Mouse (Mus musculus) gonadal fat pad, adult 2 months (tissue): ENCODE results near the gene Hist1h2ak. TPM values are rescaled to one million over a fixed set of nuclear protein-coding genes. Genes with fewer than 3 reads are reported as not detected.
"Not testable (repeated sequence)": the region's sequence is repeated elsewhere in the genome, so short reads cannot be mapped to it uniquely, and the experiment has no call there.

Experiments
- DNase-seq: peaks from one replicate; pipeline ENCODE4 v3.0.0-alpha.2; 2012; ENCODE audit warnings: low read depth
- polyA plus RNA-seq: library from polyadenylated mRNA; depleted of rRNA; stranded (reverse); fragments of >200 nt; gene quantifications from 2 replicates; pipeline ENCODE4 v1.2.3, GENCODE M21; 2012

The Hist1h2ak gene
- polyA plus RNA-seq, 1 experiment, result 1.3 TPM

GRCm38 (mm10) chr13:21778814-21779766, 25.5 kb upstream of the Hist1h2ak start:
- DNase-seq, result no peak

GRCm38 (mm10) chr13:21755707-21756106, 2.1 kb upstream of the Hist1h2ak start:
- DNase-seq, result no peak

- not testable (repeated sequence) for DNase-seq
Measured at GRCm38 (mm10) chr13:21754294-21755001, 821 bp upstream of the Hist1h2ak start.

GRCm38 (mm10) chr13:21753051-21753523, 540 bp downstream of the Hist1h2ak start:
- DNase-seq, result no peak

- no peak for DNase-seq
Measured at GRCm38 (mm10) chr13:21752356-21752755, 1.3 kb downstream of the Hist1h2ak start.

- no peak for DNase-seq
Measured at GRCm38 (mm10) chr13:21751827-21752226, 1.8 kb downstream of the Hist1h2ak start.

- no peak for DNase-seq
Measured at GRCm38 (mm10) chr13:21751417-21751816, 2.2 kb downstream of the Hist1h2ak start.

- not testable (repeated sequence) for DNase-seq
Measured at GRCm38 (mm10) chr13:21750159-21751017, 3.2 kb downstream of the Hist1h2ak start, which contains the start of gene Hist1h4k. Gene Hist1h4k, minus strand, starts transcription at chr13:21750505.

- DNase-seq, result no peak
Measured at GRCm38 (mm10) chr13:21749387-21750158, 4.1 kb downstream of the Hist1h2ak start.

- DNase-seq, result no peak
Measured at GRCm38 (mm10) chr13:21745006-21745405, 8.6 kb downstream of the Hist1h2ak start.

- not testable (repeated sequence) for DNase-seq
Measured at GRCm38 (mm10) chr13:21734906-21735767, 18.5 kb downstream of the Hist1h2ak start, which contains the start of gene Hist1h4j. Gene Hist1h4j, plus strand, starts transcription at chr13:21735064.

- no peak for DNase-seq
Measured at GRCm38 (mm10) chr13:21734010-21734905, 19.4 kb downstream of the Hist1h2ak start.

GRCm38 (mm10) chr13:21733466-21733865, 20.2 kb downstream of the Hist1h2ak start:
- no peak for DNase-seq

- no peak for DNase-seq
Measured at GRCm38 (mm10) chr13:21729544-21729943, 24.1 kb downstream of the Hist1h2ak start.

- DNase-seq, result no peak
Measured at GRCm38 (mm10) chr13:21727948-21728572, 25.6 kb downstream of the Hist1h2ak start.

GRCm38 (mm10) chr13:21722993-21723836, 30.4 kb downstream of the Hist1h2ak start:
- no peak for DNase-seq

- no peak for DNase-seq
Measured at GRCm38 (mm10) chr13:21722373-21722925, 31.2 kb downstream of the Hist1h2ak start.
